Mouse (Mus musculus) stomach, embryonic 16.5 days (tissue): Measurements from ENCODE around the gene Ephx3. TPM values are rescaled to one million over a fixed set of nuclear protein-coding genes. Genes with fewer than 3 reads are reported as not detected.

ENCODE experiments used
- ATAC-seq: fragments of 200-750 bp; cut with Nextera tagmentation; 2 replicates; pipeline ENCODE4 v1.8.0; 2017; ENCODE audit warnings: moderate number of reproducible peaks, moderate TSS enrichment; ENCODE audit not compliant: insufficient read depth, low FRiP score
- H3K27ac ChIP-seq: fragments of 300-500 bp; sonication (generic); 2 replicates; pipeline ENCODE4 v1.5.1; 2014; ENCODE audit warnings: low read length
- H3K27me3 ChIP-seq: fragments of 300-500 bp; sonication (generic); 2 replicates; pipeline ENCODE4 v1.6.1; 2014; ENCODE audit warnings: low read length, control low read depth, mixed read lengths; ENCODE audit not compliant: control insufficient read depth, insufficient read depth
- H3K36me3 ChIP-seq: fragments of 300-500 bp; sonication (generic); 2 replicates; pipeline ENCODE4 v1.6.1; 2014; ENCODE audit warnings: low read length; ENCODE audit not compliant: control insufficient read depth, insufficient read depth
- H3K4me1 ChIP-seq: fragments of 300-500 bp; sonication (generic); 2 replicates; pipeline ENCODE4 v1.6.1; 2014; ENCODE audit warnings: low read length, control low read depth, mixed read lengths; ENCODE audit not compliant: control insufficient read depth, insufficient read depth
- H3K4me2 ChIP-seq: fragments of 300-500 bp; sonication (generic); 2 replicates; pipeline ENCODE4 v1.6.1; 2014; ENCODE audit warnings: low read depth, low read length, mixed read lengths
- H3K4me3 ChIP-seq: fragments of 300-500 bp; sonication (generic); replicated peaks from 2 replicates; pipeline ENCODE4 v1.5.1; 2014; ENCODE audit warnings: mild to moderate bottlenecking, low read length
- H3K9ac ChIP-seq: fragments of 300-500 bp; sonication (generic); 2 replicates; pipeline ENCODE4 v1.6.1; 2014; ENCODE audit warnings: low read length
- H3K9me3 ChIP-seq: fragments of 300-500 bp; sonication (generic); replicated peaks from 2 replicates; pipeline ENCODE4 v1.6.1; 2016; ENCODE audit warnings: low read length, control low read depth; ENCODE audit not compliant: control insufficient read depth
- WGBS: fragments of 180-500 bp; shearing (Covaris S2); extraction: QIAGEN DNeasy Blood & Tissue Kit; methylation state at CpG from one replicate; pipeline ENCODE4 v1.1.7; 2014; 5-methylcytosine and 5-hydroxymethylcytosine counted together
- polyA plus RNA-seq: library from polyadenylated mRNA; unstranded; fragments of >200 nt; fragmentation: Nextera tagmentation; extraction: Ambion mirVana; gene quantifications from 2 replicates; pipeline ENCODE4 v1.2.1, GENCODE M21; 2015

Ephx3 gene
- polyA plus RNA-seq, 1 experiment from 2014 or later: 14.4 TPM

GRCm38 (mm10) chr17:32165803-32166595, 23.4 kb downstream of the Ephx3 start:
- Histone ChIP-seq H3K4me1 (peaks cover 40% of the 10 kb centered on the region), H3K36me3 (no peaks in the 10 kb centered on the region), H3K9me3 (no peaks in the 10 kb centered on the region), H3K27me3 (no peaks in the 10 kb centered on the region), H3K4me3 (peak overlapping the region; percentile 83), H3K9ac (peak overlapping the region; percentile 91), H3K27ac (peak overlapping the region; percentile 95), H3K4me2 (peak overlapping the region; percentile 85)
- WGBS: 2% methylated on average over 34 of the region's 43 CpGs
- peak; percentile 26; the same call in 1 of the 2 replicates for ATAC-seq

- H3K4me2 ChIP-seq: peak overlapping the region; percentile 85
- peak overlapping the region; percentile 91 for H3K9ac ChIP-seq
- H3K4me3 ChIP-seq: peak overlapping the region; percentile 83
- no peaks in the 10 kb centered on the region for H3K9me3 ChIP-seq
- peak overlapping the region; percentile 95 for H3K27ac ChIP-seq
- peaks cover 40% of the 10 kb centered on the region for H3K4me1 ChIP-seq
- no peaks in the 10 kb centered on the region for H3K27me3 ChIP-seq
- peak; percentile 23; the same call in 1 of the 2 replicates for ATAC-seq
- 8% methylated on average over 8 of the region's 9 CpGs for WGBS
- no peaks in the 10 kb centered on the region for H3K36me3 ChIP-seq
These were observed 24.0 kb downstream of the Ephx3 start for GRCm38 (mm10) chr17:32165266-32165802.

- H3K27ac ChIP-seq: peak overlapping the region; percentile 95
- H3K4me3 ChIP-seq: no peak overlapping the region
- no peaks in the 10 kb centered on the region for H3K36me3 ChIP-seq
- ATAC-seq: no peak
- peak overlapping the region; percentile 16; the same call in 1 of the 2 replicates for H3K9ac ChIP-seq
- no peaks in the 10 kb centered on the region for H3K9me3 ChIP-seq
- H3K4me2 ChIP-seq: peak overlapping the region; percentile 85
- no peaks in the 10 kb centered on the region for H3K27me3 ChIP-seq
- H3K4me1 ChIP-seq: peaks cover 40% of the 10 kb centered on the region
These were observed 24.6 kb downstream of the Ephx3 start for GRCm38 (mm10) chr17:32164780-32165179.

GRCm38 (mm10) chr17:32163910-32164650, 25.3 kb downstream of the Ephx3 start:
- Histone ChIP-seq H3K36me3 (no peaks in the 10 kb centered on the region), H3K27ac (peak overlapping the region; percentile 77), H3K27me3 (no peaks in the 10 kb centered on the region), H3K9me3 (no peaks in the 10 kb centered on the region), H3K4me3 (no peak overlapping the region), H3K9ac (peak overlapping the region; percentile 16; the same call in 1 of the 2 replicates), H3K4me2 (peak overlapping the region; percentile 11; the same call in 1 of the 2 replicates), H3K4me1 (peaks cover 36% of the 10 kb centered on the region)
- WGBS: 52% methylated on average over 6 of the region's 6 CpGs
- no peak for ATAC-seq

- WGBS: 1% methylated on average over 56 of the region's 58 CpGs
- H3K36me3 ChIP-seq: no peaks in the 10 kb centered on the region
- peaks cover 35% of the 10 kb centered on the region for H3K4me1 ChIP-seq
- no peaks in the 10 kb centered on the region for H3K27me3 ChIP-seq
- peak overlapping the region; percentile 67 for H3K9ac ChIP-seq
- peak overlapping the region; percentile 52 for H3K4me3 ChIP-seq
- ATAC-seq: peak; percentile 78; the same call in 1 of the 2 replicates
- peak overlapping the region; percentile 94 for H3K4me2 ChIP-seq
- peak overlapping the region; percentile 88 for H3K27ac ChIP-seq
- no peaks in the 10 kb centered on the region for H3K9me3 ChIP-seq
These were observed 27.1 kb downstream of the Ephx3 start for GRCm38 (mm10) chr17:32162112-32162850.

GRCm38 (mm10) chr17:32160882-32161281, 28.5 kb downstream of the Ephx3 start:
- 63% methylated on average over 4 of the region's 4 CpGs for WGBS
- ATAC-seq: no peak
- Histone ChIP-seq H3K27me3 (no peaks in the 10 kb centered on the region), H3K36me3 (peaks cover 5% of the 10 kb centered on the region; the same call in 1 of the 2 replicates), H3K27ac (peak overlapping the region; percentile 88; the same call in 1 of the 2 replicates), H3K4me3 (no peak overlapping the region), H3K9me3 (no peaks in the 10 kb centered on the region), H3K9ac (no peak overlapping the region), H3K4me2 (0 out of 2 replicates have a peak overlapping the region, but pooled peaks have one; percentile 94), H3K4me1 (peaks cover 30% of the 10 kb centered on the region)

GRCm38 (mm10) chr17:32158841-32159240, 30.5 kb downstream of the Ephx3 start:
- ATAC-seq: no peak
- H3K27ac ChIP-seq: no peak overlapping the region
- H3K9me3 ChIP-seq: no peaks in the 10 kb centered on the region
- no peak overlapping the region for H3K4me2 ChIP-seq
- 83% methylated on average over 13 of the region's 13 CpGs for WGBS
- peaks cover 14% of the 10 kb centered on the region; the same call in 1 of the 2 replicates for H3K4me1 ChIP-seq
- no peak overlapping the region for H3K9ac ChIP-seq
- H3K4me3 ChIP-seq: no peak overlapping the region
- no peaks in the 10 kb centered on the region for H3K27me3 ChIP-seq
- H3K36me3 ChIP-seq: peaks cover 8% of the 10 kb centered on the region; the same call in 1 of the 2 replicates

- Histone ChIP-seq H3K27me3 (no peaks in the 10 kb centered on the region), H3K4me2 (no peak overlapping the region), H3K9me3 (no peaks in the 10 kb centered on the region), H3K27ac (no peak overlapping the region), H3K36me3 (peaks cover 12% of the 10 kb centered on the region; the same call in 1 of the 2 replicates), H3K4me1 (no peaks in the 10 kb centered on the region), H3K9ac (no peak overlapping the region), H3K4me3 (no peak overlapping the region)
- ATAC-seq: 0 out of 2 replicates have a peak, but pooled peaks have one; percentile 25
- WGBS: 93% methylated on average over 8 of the region's 8 CpGs
These were observed 42.6 kb downstream of the Ephx3 start for GRCm38 (mm10) chr17:32146718-32147117.
